Mouse (Mus musculus) forebrain, postnatal 0 days (tissue): Measurements from ENCODE around the gene Gm36245. TPM values are rescaled to one million over a fixed set of nuclear protein-coding genes. Genes with fewer than 3 reads are reported as not detected.

Source experiments
- ATAC-seq: fragments of 200-750 bp; cut with Nextera tagmentation; 2 replicates; pipeline ENCODE4 v1.8.0; 2017; ENCODE audit warnings: mild to moderate bottlenecking, moderate library complexity
- DNase-seq: peaks from one replicate; pipeline ENCODE4 v3.0.0-alpha.2; 2015
- H3K27ac ChIP-seq: fragments of 300-500 bp; sonication (generic); 2 replicates; pipeline ENCODE4 v1.5.1; 2014; ENCODE audit warnings: low read depth, mild to moderate bottlenecking, antibody characterized with exemption, low read length, moderate library complexity, mixed read lengths
- H3K27me3 ChIP-seq: fragments of 300-500 bp; sonication (generic); 2 replicates; pipeline ENCODE4 v1.6.1; 2014; ENCODE audit warnings: mild to moderate bottlenecking, low read length, mixed read lengths; ENCODE audit not compliant: insufficient read depth
- H3K36me3 ChIP-seq: fragments of 300-500 bp; sonication (generic); 2 replicates; pipeline ENCODE4 v1.6.1; 2014; ENCODE audit warnings: mild to moderate bottlenecking, moderate library complexity; ENCODE audit not compliant: insufficient read depth
- H3K4me1 ChIP-seq: fragments of 300-500 bp; sonication (generic); 2 replicates; pipeline ENCODE4 v1.6.1; 2014; ENCODE audit warnings: antibody characterized with exemption; ENCODE audit not compliant: insufficient read depth
- H3K4me2 ChIP-seq: fragments of 300-500 bp; sonication (generic); 2 replicates; pipeline ENCODE4 v1.6.1; 2014; ENCODE audit warnings: low read depth, mild to moderate bottlenecking, moderate library complexity
- H3K4me3 ChIP-seq: fragments of 300-500 bp; sonication (generic); 2 replicates; pipeline ENCODE4 v1.5.1; 2014; ENCODE audit warnings: low read depth, low read length, mixed read lengths
- H3K9ac ChIP-seq: fragments of 300-500 bp; sonication (generic); 2 replicates; pipeline ENCODE4 v1.6.1; 2014; ENCODE audit warnings: mild to moderate bottlenecking
- H3K9me3 ChIP-seq: fragments of 300-500 bp; sonication (generic); 2 replicates; pipeline ENCODE4 v1.6.1; 2016; ENCODE audit warnings: low read length
- CTCF ChIP-seq: sonication (generic); IDR thresholded peaks from 2 replicates; pipeline ENCODE4 v1.5.1; 2016; ENCODE audit warnings: antibody characterized with exemption, control low read depth, low read depth
- WGBS: fragments of 180-500 bp; shearing (Covaris S2); extraction: QIAGEN DNeasy Blood & Tissue Kit; methylation state at CpG from one replicate; pipeline ENCODE4 v1.1.7; 2014; 5-methylcytosine and 5-hydroxymethylcytosine counted together
- polyA plus RNA-seq: library from polyadenylated mRNA; unstranded; fragments of >200 nt; fragmentation: Nextera tagmentation; extraction: Ambion mirVana; gene quantifications from 2 replicates; pipeline ENCODE4 v1.2.1, GENCODE M21; 2015
- total RNA-seq: library from RNA; depleted of rRNA; stranded (reverse); fragments of >200 nt; gene quantifications from 2 replicates; pipeline ENCODE4 v1.2.3, GENCODE M21; 2014; rRNA removed

Gm36245 gene
- total RNA-seq, result not detected in 2 replicates
- not detected in 2 replicates for polyA plus RNA-seq

DNA sequence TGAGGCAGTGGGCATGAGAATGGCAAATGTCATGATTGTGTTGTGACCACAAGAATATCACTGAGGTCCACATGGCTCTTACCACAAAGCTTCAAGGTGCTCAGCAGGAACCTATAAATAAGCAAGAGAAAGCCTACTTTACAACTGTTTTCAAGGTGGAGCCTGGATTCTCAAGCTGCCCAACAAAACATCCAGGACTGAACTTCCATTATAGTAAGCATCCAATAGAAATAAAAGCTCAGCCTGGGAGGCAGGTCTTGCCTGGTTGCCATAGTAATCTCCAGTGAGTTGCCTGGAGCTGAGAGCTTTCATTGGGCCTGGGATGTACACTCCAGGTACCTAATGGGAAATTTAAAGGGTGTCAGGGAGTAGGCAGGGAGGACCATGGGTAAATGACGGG, at the start of gene Gm36245:
Gene Gm36245 (plus strand): TSS at position 301 of the 400 bp plus-strand sequence.
- no peak for TF ChIP-seq CTCF
- H3K9me3 ChIP-seq, result no peaks in the 10 kb centered on the region
- no peaks in the 10 kb centered on the region for H3K4me1 ChIP-seq
- ATAC-seq (peak; percentile 32; the same call in 1 of the 2 replicates), DNase-seq (no peak)
- H3K27me3 ChIP-seq, result no peaks in the 10 kb centered on the region
- H3K9ac ChIP-seq, result no peak within 1 kb of the TSS
- 86% methylated on average over 1 of the region's 1 CpGs for WGBS
- no peaks in the 10 kb centered on the region for H3K36me3 ChIP-seq
- no peak within 1 kb of the TSS for H3K4me2 ChIP-seq
- no peak within 1 kb of the TSS for H3K27ac ChIP-seq
- no peak within 1 kb of the TSS for H3K4me3 ChIP-seq

DNA sequence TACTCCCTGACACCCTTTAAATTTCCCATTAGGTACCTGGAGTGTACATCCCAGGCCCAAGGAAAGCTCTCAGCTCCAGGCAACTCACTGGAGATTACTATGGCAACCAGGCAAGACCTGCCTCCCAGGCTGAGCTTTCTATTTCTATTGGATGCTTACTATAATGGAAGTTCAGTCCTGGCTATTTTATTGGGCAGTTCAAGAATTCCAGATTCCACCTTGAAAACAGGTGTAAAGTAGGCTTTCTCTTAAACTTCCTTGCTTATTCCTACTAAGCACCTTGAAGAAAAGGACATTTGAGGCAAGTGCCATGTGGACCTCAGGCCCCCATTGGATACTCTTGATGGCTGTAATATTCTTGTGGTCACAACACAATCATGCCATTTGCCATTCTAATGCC, 37.3 kb upstream of the Gm36245 start, which contains the start of gene 1700025B11Rik:
Gene 1700025B11Rik (minus strand): TSS at position 101 of the 400 bp plus-strand sequence.
- Histone ChIP-seq H3K4me2 (no peak within 1 kb of the TSS), H3K9ac (no peak within 1 kb of the TSS), H3K36me3 (no peaks in the 10 kb centered on the region), H3K27ac (no peak within 1 kb of the TSS), H3K9me3 (no peaks in the 10 kb centered on the region), H3K4me1 (no peaks in the 10 kb centered on the region), H3K27me3 (no peaks in the 10 kb centered on the region), H3K4me3 (no peak within 1 kb of the TSS)
- TF ChIP-seq CTCF, result no peak
- DNase-seq (no peak), ATAC-seq (no peak)

DNA sequence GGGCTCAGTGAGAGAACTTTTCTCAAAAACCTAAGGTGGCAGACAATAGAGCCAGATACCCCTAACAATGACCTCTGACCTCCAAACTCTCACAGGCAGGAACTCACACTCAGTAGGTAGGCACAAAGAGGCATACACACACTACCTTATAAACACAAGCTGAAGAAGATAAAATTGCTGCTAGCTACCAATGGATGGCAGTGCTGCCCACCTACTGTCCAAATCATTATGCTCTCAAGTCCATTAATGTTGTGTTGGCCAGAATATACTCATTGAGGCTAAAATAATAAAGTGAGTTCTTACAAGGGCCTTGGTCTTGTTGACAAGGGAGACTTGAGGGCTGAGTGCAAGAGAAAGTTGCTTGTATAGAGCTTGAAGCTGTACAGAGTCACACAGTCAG, 35.8 kb upstream of the Gm36245 start:
- ATAC-seq (no peak), DNase-seq (no peak)
- Histone ChIP-seq H3K9ac (no peak overlapping the region), H3K27me3 (no peaks in the 10 kb centered on the region), H3K36me3 (no peaks in the 10 kb centered on the region), H3K9me3 (no peaks in the 10 kb centered on the region), H3K4me1 (no peaks in the 10 kb centered on the region), H3K4me2 (no peak overlapping the region), H3K27ac (no peak overlapping the region), H3K4me3 (no peak overlapping the region)
- TF ChIP-seq CTCF, result 0 out of 2 replicates have a peak, but pooled peaks have one; percentile 28

DNA sequence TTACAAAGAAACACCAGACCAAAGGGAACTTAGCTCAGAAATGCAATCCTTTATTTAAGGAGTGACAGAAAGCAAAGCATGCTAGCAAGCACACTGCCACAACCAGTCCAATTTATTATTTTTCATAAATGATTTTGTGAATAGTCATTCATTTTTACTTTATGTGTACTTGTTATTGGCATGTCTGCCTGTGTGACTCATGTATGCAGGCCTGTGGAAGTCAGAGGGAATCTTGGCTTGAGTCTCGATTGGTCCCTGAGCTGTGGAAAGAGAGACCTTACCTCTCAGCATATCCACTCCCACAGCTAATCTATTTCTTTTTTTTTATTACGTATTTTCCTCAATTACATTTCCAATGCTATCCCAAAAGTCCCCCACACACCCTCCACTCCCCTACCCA, 20.3 kb upstream of the Gm36245 start:
- DNase-seq (no peak), ATAC-seq (no peak)
- H3K27ac ChIP-seq, result no peak overlapping the region
- H3K27me3 ChIP-seq, result no peaks in the 10 kb centered on the region
- no peak overlapping the region for H3K4me2 ChIP-seq
- H3K36me3 ChIP-seq, result no peaks in the 10 kb centered on the region
- 94% methylated on average over 2 of the region's 2 CpGs for WGBS
- no peak overlapping the region for H3K9ac ChIP-seq
- H3K4me3 ChIP-seq, result no peak overlapping the region
- no peak for TF ChIP-seq CTCF
- 0 out of 2 replicates have a peak, but pooled peaks cover 3% of the 10 kb centered on the region for H3K9me3 ChIP-seq
- no peaks in the 10 kb centered on the region for H3K4me1 ChIP-seq

DNA sequence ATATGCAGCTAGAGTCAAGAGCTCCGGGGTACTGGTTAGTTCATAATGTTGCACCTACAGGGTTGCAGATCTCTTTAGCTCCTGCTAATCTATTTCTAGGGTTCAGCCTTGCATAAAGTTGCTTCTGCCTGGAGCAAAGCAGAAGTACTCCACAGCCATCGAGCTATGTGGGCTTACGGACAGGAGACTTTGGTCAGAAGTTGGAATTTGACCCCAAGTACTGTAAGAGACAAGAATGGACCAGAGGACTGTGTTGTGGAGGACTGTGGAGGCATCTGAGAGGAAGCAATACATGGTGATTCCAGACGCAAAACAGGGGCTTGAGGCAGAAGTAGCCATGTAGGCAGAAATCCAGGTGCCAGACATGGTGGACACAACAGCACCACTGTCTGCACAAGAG, 19.7 kb upstream of the Gm36245 start:
- Histone ChIP-seq H3K36me3 (no peaks in the 10 kb centered on the region), H3K4me1 (no peaks in the 10 kb centered on the region), H3K4me2 (no peak overlapping the region), H3K9ac (no peak overlapping the region), H3K27me3 (no peaks in the 10 kb centered on the region), H3K27ac (no peak overlapping the region), H3K4me3 (no peak overlapping the region), H3K9me3 (0 out of 2 replicates have a peak, but pooled peaks cover 5% of the 10 kb centered on the region)
- DNase-seq (no peak), ATAC-seq (no peak)
- WGBS, result 93% methylated on average over 4 of the region's 4 CpGs
- no peak for TF ChIP-seq CTCF

DNA sequence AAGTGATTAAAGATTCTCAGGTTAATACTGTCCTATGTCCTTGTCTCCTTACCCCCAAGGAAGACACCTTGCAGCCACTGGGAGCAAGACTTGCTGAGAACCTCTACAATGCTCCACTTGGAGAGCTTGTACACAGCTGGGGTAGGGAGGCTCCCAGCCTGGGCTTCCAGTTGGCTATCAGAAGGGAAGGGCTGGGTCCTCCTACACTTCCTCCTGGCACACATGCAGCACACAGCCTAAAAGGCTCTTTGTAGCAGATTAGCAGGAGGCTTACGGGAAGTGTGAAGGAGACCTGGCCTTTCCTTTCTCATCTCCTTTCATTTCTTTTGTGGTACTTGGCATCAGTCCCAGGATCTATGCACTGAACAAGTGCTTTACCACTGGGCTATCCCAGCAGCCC, 17.4 kb upstream of the Gm36245 start:
- H3K4me2 ChIP-seq, result no peak overlapping the region
- 0 out of 2 replicates have a peak, but pooled peaks cover 5% of the 10 kb centered on the region for H3K9me3 ChIP-seq
- DNase-seq (no peak), ATAC-seq (0 out of 2 replicates have a peak, but pooled peaks have one; percentile 18)
- H3K36me3 ChIP-seq, result no peaks in the 10 kb centered on the region
- no peaks in the 10 kb centered on the region for H3K27me3 ChIP-seq
- TF ChIP-seq CTCF, result no peak
- H3K4me1 ChIP-seq, result no peaks in the 10 kb centered on the region
- no peak overlapping the region for H3K27ac ChIP-seq
- WGBS, result 21% methylated on average over 1 of the region's 1 CpGs
- H3K9ac ChIP-seq, result no peak overlapping the region
- no peak overlapping the region for H3K4me3 ChIP-seq

DNA sequence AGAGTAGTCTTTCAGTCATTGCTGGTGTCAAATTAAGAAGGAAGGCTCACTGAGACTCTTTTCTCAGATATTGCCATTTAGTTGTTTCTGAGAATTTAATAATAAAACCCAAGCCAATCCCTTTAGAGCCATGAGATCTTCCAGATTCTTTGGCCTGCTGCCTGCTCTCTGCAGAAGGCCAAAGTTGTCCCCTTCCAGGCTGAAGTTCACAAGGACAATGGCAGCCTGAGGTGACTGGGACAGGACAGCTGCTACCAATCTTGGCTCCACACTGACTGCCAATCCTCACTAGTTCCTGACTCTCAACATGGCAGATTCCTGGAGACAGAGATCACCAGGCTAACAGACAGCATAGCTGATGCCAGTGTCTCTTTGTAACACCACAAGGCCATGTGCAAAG, 12.0 kb upstream of the Gm36245 start:
- 0 out of 2 replicates have a peak, but pooled peaks cover 5% of the 10 kb centered on the region for H3K9me3 ChIP-seq
- no peaks in the 10 kb centered on the region for H3K27me3 ChIP-seq
- H3K36me3 ChIP-seq, result no peaks in the 10 kb centered on the region
- no peak for TF ChIP-seq CTCF
- no peak overlapping the region for H3K4me3 ChIP-seq
- no peak overlapping the region for H3K4me2 ChIP-seq
- ATAC-seq, result no peak
- H3K27ac ChIP-seq, result no peak overlapping the region
- no peak for DNase-seq
- H3K4me1 ChIP-seq, result no peaks in the 10 kb centered on the region
- H3K9ac ChIP-seq, result no peak overlapping the region
